Mouse (Mus musculus) A20 (cell line): ENCODE measurements around the gene Galnt12.

Experiments used
- DNase-seq: peaks from one replicate; pipeline ENCODE4 v3.0.0-alpha.2; 2011; ENCODE audit warnings: low read depth, low spot score

The Galnt12 gene

GRCm38 (mm10) chr4:47093647-47094046 lies 1.9 kb downstream of the Galnt12 start:
- DNase-seq: no peak

- no peak for DNase-seq
Observed at GRCm38 (mm10) chr4:47103561-47103960, 11.9 kb downstream of the Galnt12 start.

GRCm38 (mm10) chr4:47111885-47112284 lies 20.2 kb downstream of the Galnt12 start:
- no peak for DNase-seq

- no peak for DNase-seq
Observed at GRCm38 (mm10) chr4:47112560-47112959, 20.9 kb downstream of the Galnt12 start.

GRCm38 (mm10) chr4:47122051-47122706 lies 30.5 kb downstream of the Galnt12 start:
- peak; percentile 57 for DNase-seq

GRCm38 (mm10) chr4:47124140-47124711 lies 32.5 kb downstream of the Galnt12 start:
- no peak for DNase-seq

- no peak for DNase-seq
Observed at GRCm38 (mm10) chr4:47128515-47128914, 36.8 kb downstream of the Galnt12 start.

DNA sequence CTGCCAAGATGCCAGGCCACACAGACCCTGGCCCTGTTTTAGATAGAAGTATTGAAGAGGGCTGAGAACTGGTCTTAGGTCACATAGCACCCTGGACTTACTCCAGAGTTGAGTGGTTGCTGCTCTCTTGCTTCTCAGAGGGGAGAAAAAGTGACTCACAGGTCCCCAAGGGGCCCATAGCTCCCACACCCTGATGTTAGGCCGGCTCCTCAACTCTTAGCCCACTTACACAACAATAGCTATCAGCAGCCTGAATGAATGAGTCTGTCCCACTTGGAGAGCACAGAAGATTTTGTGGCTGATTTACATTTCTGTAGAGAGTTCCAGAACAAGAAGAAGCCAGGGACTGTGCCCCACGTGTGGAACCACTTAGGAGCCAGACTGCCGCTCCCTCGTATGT lies 37.9 kb downstream of the Galnt12 start:
- DNase-seq: no peak

DNA sequence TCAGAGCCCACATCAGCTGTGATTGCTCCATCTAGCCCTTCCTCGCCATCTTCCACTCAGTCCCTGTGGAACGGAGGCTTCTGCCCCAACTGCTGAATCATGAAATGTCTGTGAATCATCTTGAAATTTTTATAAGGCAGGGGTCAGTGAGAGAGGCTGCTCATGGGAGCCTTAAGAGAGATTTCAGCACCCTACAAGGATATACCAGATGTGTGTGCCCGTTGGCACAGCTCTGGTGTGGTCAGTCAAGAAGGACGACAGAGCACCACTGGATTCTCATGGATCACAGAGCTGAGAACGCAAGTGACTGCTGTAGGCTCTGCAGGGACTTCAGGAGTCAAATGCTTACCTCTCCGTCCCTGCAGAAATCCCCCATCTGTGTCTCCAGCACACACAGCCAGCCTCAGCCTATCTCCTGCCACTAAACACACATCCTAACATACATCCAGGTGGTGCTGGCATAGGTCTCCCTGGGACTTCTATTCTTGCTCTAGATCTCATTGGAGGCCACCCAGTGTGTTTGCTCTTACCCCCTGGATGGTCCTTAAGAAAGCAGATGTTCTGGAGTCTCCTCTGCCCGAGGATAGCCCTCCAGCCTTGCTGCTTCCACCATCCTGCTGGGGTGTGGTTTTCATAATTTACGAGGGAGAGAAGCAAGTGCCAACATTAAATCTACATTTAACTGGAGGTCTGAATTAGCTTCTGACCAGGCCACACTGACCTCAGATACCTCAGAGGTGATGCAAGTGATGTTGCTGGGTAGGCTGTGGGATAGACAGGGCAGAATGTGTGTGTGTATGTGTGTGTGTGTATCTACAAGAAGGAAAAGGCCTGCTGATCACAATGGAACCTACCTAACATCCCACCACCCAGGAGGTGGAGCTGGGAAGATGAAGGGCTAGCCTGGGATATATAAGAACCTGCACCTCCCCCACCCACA lies 38.7 kb downstream of the Galnt12 start:
- no peak for DNase-seq

DNA sequence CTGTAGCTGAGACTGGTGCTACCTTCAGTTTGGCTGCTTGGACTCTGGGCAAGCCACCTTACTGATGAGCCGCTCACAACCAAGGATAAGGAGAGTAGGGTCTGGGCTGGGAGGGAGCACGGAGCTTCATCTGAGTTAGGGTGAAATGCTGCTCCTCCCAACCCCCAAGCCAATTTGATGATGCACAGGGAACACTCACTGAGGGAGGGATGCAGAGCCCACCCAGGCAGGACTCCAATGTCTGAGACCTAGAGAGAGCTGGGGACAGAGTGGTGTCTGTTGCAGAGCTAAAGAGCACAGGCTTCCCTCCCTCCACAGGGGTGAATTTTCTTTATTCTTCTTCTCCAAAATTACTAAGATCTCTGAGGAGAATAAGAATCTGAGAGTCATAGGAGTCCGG lies 40.2 kb downstream of the Galnt12 start:
- no peak for DNase-seq

DNA sequence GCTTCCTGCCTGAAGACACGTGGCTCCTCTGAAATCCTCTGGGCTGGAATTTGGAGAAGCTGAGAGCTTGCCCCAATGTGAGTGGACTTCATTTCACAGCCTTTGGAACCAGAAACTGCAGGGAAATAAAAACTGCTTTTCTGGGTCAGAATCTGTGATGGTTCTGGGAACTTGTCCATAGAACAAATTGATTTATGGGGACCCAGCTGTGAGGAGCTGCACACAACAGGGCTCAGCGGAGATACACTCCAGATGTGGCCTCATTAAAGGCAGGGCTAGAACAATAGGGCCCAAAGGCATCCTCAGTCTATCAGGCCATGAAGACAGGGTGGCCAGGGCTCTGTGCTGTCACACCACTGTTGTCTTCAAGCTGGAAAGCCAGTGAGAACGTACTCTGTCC lies 40.7 kb downstream of the Galnt12 start:
- no peak for DNase-seq

- DNase-seq: no peak
Observed at GRCm38 (mm10) chr4:47136699-47137101, 45.0 kb downstream of the Galnt12 start.

- no peak for DNase-seq
Observed at GRCm38 (mm10) chr4:47137479-47137878, 45.8 kb downstream of the Galnt12 start.

GRCm38 (mm10) chr4:47138411-47138810 lies 46.7 kb downstream of the Galnt12 start:
- no peak for DNase-seq

GRCm38 (mm10) chr4:47138967-47139777 lies 47.5 kb downstream of the Galnt12 start:
- DNase-seq: no peak

GRCm38 (mm10) chr4:47140301-47140700 lies 48.6 kb downstream of the Galnt12 start:
- no peak for DNase-seq

- no peak for DNase-seq
Observed at GRCm38 (mm10) chr4:47141444-47142154, 49.9 kb downstream of the Galnt12 start.

GRCm38 (mm10) chr4:47143849-47144248 lies 52.1 kb downstream of the Galnt12 start:
- DNase-seq: no peak

GRCm38 (mm10) chr4:47145341-47145740 lies 53.6 kb downstream of the Galnt12 start:
- DNase-seq: no peak

GRCm38 (mm10) chr4:47146561-47146960 lies 54.9 kb downstream of the Galnt12 start:
- DNase-seq: no peak

- no peak for DNase-seq
Observed at GRCm38 (mm10) chr4:47149963-47150362, 58.3 kb downstream of the Galnt12 start.
